ENCODE assay signal across 8 mouse cellular contexts in genomic region chr4:107066252-107067124, GRCm38 (mm10). TPM values are rescaled to one million over a fixed set of nuclear protein-coding genes. Genes with fewer than 3 reads are reported as not detected.
DNase-seq lines count a peak whose midpoint lies in the region; ATAC-seq and TF ChIP-seq lines count a peak whose summit lies in the region.

Gene Mrpl37, minus strand, starts transcription at chr4:107066868.
Gene Cyb5rl, plus strand, starts transcription at chr4:107066988.

- peak within 1 kb of the TSS; percentile 99 for H3K4me2 ChIP-seq in forebrain, embryonic 15.5 days (replicated peaks)

- under 1% methylated on average over 60 of the region's 60 CpGs for WGBS in forebrain, embryonic 15.5 days
- under 1% methylated on average over 60 of the region's 60 CpGs for WGBS in lung, adult 2 months

- peaks cover 2 to 4% of the 10 kb centered on the region in 2 experiments; a peak in 2 of 4 replicates for H3K4me1 ChIP-seq in ES-E14 (ENCODE audit: control insufficient read depth in 2 of 2, insufficient read depth in 2 of 2, low read length in 2 of 2, poor library complexity in 1 of 2)
- H3K4me1 ChIP-seq in forebrain, embryonic 15.5 days, result peaks cover 17% of the 10 kb centered on the region
- peaks cover 6% of the 10 kb centered on the region; the same call in 1 of the 2 replicates for H3K4me1 ChIP-seq in lung, adult 2 months (ENCODE audit: control insufficient read depth, insufficient read depth, low read length)

- peak; percentile 100 for ATAC-seq in forebrain, embryonic 15.5 days (replicated peaks)
- peak; percentile 99 for ATAC-seq in neutrophil, adult 5-6 weeks (ENCODE audit: extremely low read depth, insufficient number of reproducible peaks, low FRiP score, poor library complexity, severe bottlenecking)

- TF ChIP-seq CTCF in lung, adult 2 months (IDR thresholded peaks at IDR 0.05; ENCODE audit: insufficient read depth, low read length), result no peak

- TF ChIP-seq POLR2A in lung, adult 2 months (IDR thresholded peaks at IDR 0.05; ENCODE audit: borderline replicate concordance, extremely low read depth, low read depth, low read length), result peak; percentile 83

- peak within 1 kb of the TSS; percentile 93 to 99 for H3K4me3 ChIP-seq in ES-E14 (ENCODE audit: insufficient read depth in 1 of 2, low read depth in 1 of 2, low read length in 2 of 2, poor library complexity in 1 of 2, severe bottlenecking in 1 of 2)
- peak within 1 kb of the TSS; percentile 85 for H3K4me3 ChIP-seq in forebrain, embryonic 15.5 days
- H3K4me3 ChIP-seq in lung, adult 2 months (replicated peaks; ENCODE audit: extremely low read depth, low read depth, low read length), result peak within 1 kb of the TSS; percentile 84

- in situ Hi-C loops in ES-E14 (cut with MboI; ENCODE audit: low sequenced_read_pairs in 2 of 2, unreplicated experiment in 2 of 2), result no loop called here

- H3K9ac ChIP-seq in ES-E14 (ENCODE audit: insufficient read depth, low read depth, low read length, poor library complexity, severe bottlenecking), result peak within 1 kb of the TSS; percentile 95
- H3K9ac ChIP-seq in forebrain, embryonic 15.5 days (replicated peaks), result peak within 1 kb of the TSS; percentile 87

- peaks cover 19% of the 10 kb centered on the region for H3K36me3 ChIP-seq in ES-E14 (ENCODE audit: control insufficient read depth, insufficient read depth, low read length, poor library complexity, severe bottlenecking)
- peaks cover 25% of the 10 kb centered on the region for H3K36me3 ChIP-seq in forebrain, embryonic 15.5 days

- no peaks in the 10 kb centered on the region for H3K27me3 ChIP-seq in forebrain, embryonic 15.5 days

- no peaks in the 10 kb centered on the region for H3K9me3 ChIP-seq in ES-E14 (ENCODE audit: control insufficient read depth, insufficient read depth, low read depth, low read length)
- no peaks in the 10 kb centered on the region for H3K9me3 ChIP-seq in forebrain, embryonic 15.5 days

- intact Hi-C loops in heart, postnatal 25 days (cut with DNase I), result loop anchor here (2.0 to 5.0 kb wide), 4 partner anchors 79 to 226 kb away; partner anchors contain the start of gene Ssbp3

- no peak within 1 kb of the TSS for H3K27ac ChIP-seq in ES-E14 (ENCODE audit: insufficient read depth, low read depth, low read length, poor library complexity, severe bottlenecking)
- H3K27ac ChIP-seq in forebrain, embryonic 15.5 days (replicated peaks), result 0 out of 2 replicates have a peak within 1 kb of the TSS, but pooled peaks have one; percentile 25

- DNase-seq in ES-E14 (ENCODE audit: low read depth, low spot score), result peak; percentile 97
- DNase-seq in cerebellum, adult 11-12 months, result peak; percentile 96
- peak; percentile 92 for DNase-seq in heart, postnatal 25 days (ENCODE audit: low spot score)
- peak; percentile 95 to 99 for DNase-seq in layer of hippocampus, adult 18-20 months (ENCODE audit: low spot score in 2 of 2)
- DNase-seq in lung, adult 2 months, result peak; percentile 97
- peak; percentile 90 to 94 for DNase-seq in thymus, adult 18-20 months

TF ChIP-seq in ES-E14, 5 proteins besides CTCF, POLR2A, EP300 and RAD21:
- TF ChIP-seq ZC3H11A (IDR thresholded peaks at IDR 0.05; ENCODE audit: borderline replicate concordance, low read depth, low read length) (0 out of 2 replicates have a peak, but pooled peaks have one; percentile 10), CHD2 (IDR thresholded peaks at IDR 0.05; ENCODE audit: low read depth, low read length) (peak; percentile 93), ZNF384 (IDR thresholded peaks at IDR 0.05; ENCODE audit: low read depth, low read length) (no peak), MAFK (IDR thresholded peaks at IDR 0.05; ENCODE audit: insufficient read depth, low read depth, low read length) (no peak), HCFC1 (IDR thresholded peaks at IDR 0.05; ENCODE audit: borderline replicate concordance, insufficient read depth, low read length) (peak; percentile 62; the same call in 1 of the 2 replicates)

RNA-seq across cellular contexts. Expression of gene Mrpl37, which starts in this region (rescaled TPM):
- total RNA-seq in ES-E14 (2012; rRNA removed), result 59.2 and 60.1 TPM in 2 replicates
- polyA plus RNA-seq in forebrain, embryonic 15.5 days (2015; fragmentation: Nextera tagmentation; extraction: Ambion mirVana), result 76.1 and 80.6 TPM in 2 replicates
- 100 to 1,000 TPM; 110 to 111 TPM for total RNA-seq in heart, postnatal 25 days (2021)
- 10 to 100 TPM; 56.7 to 58.7 TPM for total RNA-seq in layer of hippocampus, adult 18-20 months (2021)
- polyA plus RNA-seq in lung, adult 2 months (2012; rRNA removed), result 40.4 and 51.3 TPM in 2 replicates
- 26.4 and 31.7 TPM in 2 replicates for total RNA-seq in neutrophil, adult 5-6 weeks (2017)

RNA-seq across cellular contexts. Expression of gene Cyb5rl, which starts in this region (rescaled TPM):
- 8.8 and 9.3 TPM in 2 replicates for total RNA-seq in ES-E14 (2012; rRNA removed)
- 2.8 and 3.6 TPM in 2 replicates for polyA plus RNA-seq in forebrain, embryonic 15.5 days (2015; fragmentation: Nextera tagmentation; extraction: Ambion mirVana)
- 10 to 100 TPM; 14.2 to 17.8 TPM for total RNA-seq in heart, postnatal 25 days (2021)
- total RNA-seq in layer of hippocampus, adult 18-20 months (2021), result 1 to 10 TPM; 7.8 TPM
- 6.8 and 11.0 TPM in 2 replicates for polyA plus RNA-seq in lung, adult 2 months (2012; rRNA removed)
- total RNA-seq in neutrophil, adult 5-6 weeks (2017), result 6.0 and 13.0 TPM in 2 replicates
